Mouse (Mus musculus) megakaryocyte, embryonic 14.5 days (primary cell): ENCODE measurements around the gene Gnaz.

ENCODE experiments used
- FLI1 ChIP-seq: IDR thresholded peaks from 2 replicates; pipeline ENCODE4 v1.6.1; 2012; ENCODE audit warnings: low read length, inconsistent platforms, mixed read lengths
- GATA1 ChIP-seq: IDR thresholded peaks from 3 replicates; pipeline ENCODE4 v1.6.1; 2012; ENCODE audit warnings: mixed read lengths, low read length, inconsistent platforms, borderline replicate concordance

DNA sequence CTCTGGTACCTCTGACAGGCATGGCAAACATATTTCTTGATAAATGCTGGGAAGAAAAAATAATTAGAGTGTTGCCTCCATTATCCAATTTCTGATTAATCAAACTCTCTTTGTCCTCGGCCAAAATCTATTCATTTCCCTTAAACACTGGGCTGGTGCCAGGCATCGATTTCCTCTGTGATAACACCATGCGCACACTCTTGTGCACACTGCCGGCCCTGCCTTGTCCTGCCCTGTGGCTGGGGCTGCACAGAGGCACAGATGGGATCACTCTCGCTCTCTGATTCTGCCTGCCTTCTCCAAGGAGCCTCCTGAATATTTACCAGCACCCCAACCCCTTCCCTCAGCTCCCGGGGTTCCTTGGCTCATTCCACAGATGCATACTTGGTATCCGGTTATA is 8.6 kb downstream of the Gnaz start:
- TF ChIP-seq GATA1 (no peak), FLI1 (no peak)
